Mouse (Mus musculus): Measurements from ENCODE around the gene Arntl.

The Arntl gene

DNA sequence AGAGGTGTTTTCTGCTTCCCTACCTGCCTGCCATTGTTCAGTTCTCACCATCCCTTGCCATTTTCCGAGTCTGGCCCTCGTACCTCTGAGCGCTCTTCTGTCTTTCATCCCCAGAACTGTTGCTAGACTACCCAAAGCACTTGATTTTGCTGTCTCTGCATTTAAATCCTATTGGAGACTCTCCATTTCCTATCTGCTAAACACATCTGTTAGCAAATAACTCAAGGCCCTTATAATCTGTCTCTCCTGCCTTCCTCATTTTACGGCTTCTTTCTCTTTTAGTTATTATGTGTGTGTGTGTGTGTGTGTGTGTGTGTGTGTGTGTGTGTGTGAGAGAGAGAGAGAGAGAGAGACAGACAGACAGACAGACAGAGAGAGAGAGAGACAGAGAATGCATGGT is 90.5 kb downstream of the Arntl start:
- DNase-seq = no peak

DNA sequence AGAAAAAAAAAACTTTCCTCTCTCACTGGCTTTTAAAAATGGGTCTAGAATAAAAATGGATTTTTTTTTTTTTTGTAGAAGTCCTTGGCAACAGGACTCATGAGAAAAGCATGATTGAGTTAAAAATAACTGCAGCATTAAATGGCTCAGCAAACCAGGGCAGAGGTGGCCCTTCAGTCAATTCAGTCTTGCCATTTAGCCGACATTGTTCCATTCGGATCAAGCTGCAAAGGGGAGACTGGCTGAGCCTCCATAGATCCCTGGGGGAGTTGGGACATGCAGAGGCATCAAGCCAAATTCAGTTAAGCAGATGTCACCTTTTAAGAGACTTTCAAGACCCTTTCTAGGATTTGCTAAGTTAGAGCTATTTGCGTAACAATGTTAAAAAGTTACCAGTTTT is 102.9 kb downstream of the Arntl start:
- no peak for DNase-seq

DNA sequence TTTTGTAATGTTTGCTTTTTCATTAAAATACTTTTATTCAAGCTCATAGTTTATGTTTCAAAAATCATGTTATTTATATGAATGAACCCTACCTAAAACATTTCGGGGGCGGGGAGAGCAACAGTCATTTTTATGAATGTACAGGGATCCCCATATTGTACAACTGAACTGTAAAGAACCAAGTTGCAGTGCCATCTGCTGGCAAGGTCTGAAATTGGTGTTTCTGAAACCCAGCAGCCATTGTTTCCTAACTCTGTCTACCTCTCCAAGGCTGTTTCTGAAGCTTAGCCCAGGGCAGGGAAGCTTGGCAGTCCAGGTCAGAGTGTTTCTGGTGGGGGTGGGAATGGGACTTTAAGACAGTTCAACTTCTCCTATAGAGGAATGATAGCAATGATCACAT is 104.5 kb downstream of the Arntl start:
- peak; percentile 68 for DNase-seq

GRCm38 (mm10) chr7:113320128-113320527 is 112.9 kb downstream of the Arntl start:
- no peak for DNase-seq

GRCm38 (mm10) chr7:113334036-113334435 is 126.8 kb downstream of the Arntl start:
- DNase-seq = no peak

DNA sequence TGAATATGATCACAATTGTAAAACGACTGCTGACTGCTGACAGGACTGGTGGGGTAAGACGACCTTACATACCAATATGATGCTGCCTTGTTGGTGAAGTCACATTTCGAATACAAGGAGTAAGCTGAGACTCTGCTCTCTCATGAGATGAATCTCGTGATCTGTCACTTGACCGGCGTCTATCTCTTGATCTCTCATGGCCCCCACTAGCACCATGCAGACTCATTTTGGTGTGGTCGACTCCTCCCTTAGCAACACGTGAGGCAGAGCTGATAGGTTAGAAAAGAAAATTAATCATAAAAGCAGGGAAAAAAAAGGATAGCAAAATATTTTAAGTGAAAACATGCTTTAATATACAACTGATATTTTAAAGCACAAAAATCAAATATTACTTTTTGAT is 128.0 kb downstream of the Arntl start:
- DNase-seq = no peak

DNA sequence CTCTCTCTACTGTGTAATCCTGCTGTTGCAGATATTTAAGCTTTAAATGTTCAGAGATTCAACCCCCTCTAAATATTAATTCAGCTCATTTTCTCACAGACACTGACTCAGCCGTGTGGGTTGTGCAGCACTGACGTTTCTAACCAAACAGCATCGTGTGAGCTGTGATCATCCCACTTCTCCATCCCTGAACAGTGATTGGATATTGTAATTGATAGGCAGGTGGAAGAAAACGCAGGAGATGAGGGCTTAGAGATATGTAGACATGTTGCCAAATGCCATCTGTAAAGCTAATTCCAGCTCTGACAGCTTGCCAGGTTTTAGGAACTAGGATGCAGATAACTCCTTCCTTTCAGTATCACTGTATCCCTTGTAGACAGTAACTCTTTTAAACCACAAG is 140.0 kb downstream of the Arntl start:
- no peak for DNase-seq

- no peak for DNase-seq
Observed at GRCm38 (mm10) chr7:113347694-113348093, 140.4 kb downstream of the Arntl start.

DNA sequence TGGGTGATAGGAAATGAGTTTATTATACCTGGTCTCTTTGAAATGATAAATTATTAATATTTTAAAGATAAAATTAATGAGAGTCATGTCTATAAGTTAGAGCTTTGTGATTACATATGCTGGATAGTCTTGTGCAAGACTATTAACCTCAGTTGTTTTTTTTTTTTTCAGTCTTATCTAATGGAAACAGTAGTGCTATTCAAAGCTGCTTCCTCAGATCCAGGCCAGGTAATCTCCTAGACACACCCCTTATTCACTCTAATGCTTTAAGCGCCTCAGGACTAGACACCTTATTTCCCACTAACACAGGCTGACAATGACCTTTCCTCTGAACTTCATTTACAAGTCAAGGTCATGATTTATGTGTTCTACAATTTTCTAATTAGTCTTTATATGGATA is 141.8 kb downstream of the Arntl start:
- DNase-seq = no peak

All from lung, postnatal 10 days (tissue).